Mouse (Mus musculus): ENCODE measurements around the gene Dlgap4. TPM values are rescaled to one million over a fixed set of nuclear protein-coding genes. Genes with fewer than 3 reads are reported as not detected.

Gene Dlgap4
- polyA plus RNA-seq, 1 experiment from 2014 or later, result 96.6 TPM

GRCm38 (mm10) chr2:156673881-156674669 is 60.6 kb downstream of the Dlgap4 start:
- no peak overlapping the region for H3K4me3 ChIP-seq (replicated peaks)
- H3K4me1 ChIP-seq, result no peaks in the 10 kb centered on the region
- WGBS, result 69% methylated on average over 8 of the region's 8 CpGs
- no peak for ATAC-seq (ENCODE audit: insufficient number of reproducible peaks, low FRiP score, low TSS enrichment, low read depth)
- H3K27ac ChIP-seq (replicated peaks), result no peak overlapping the region
- H3K27me3 ChIP-seq, result no peaks in the 10 kb centered on the region
- no peak overlapping the region for H3K4me2 ChIP-seq (replicated peaks)
- no peak overlapping the region for H3K9ac ChIP-seq
- no peaks in the 10 kb centered on the region for H3K9me3 ChIP-seq (replicated peaks)
- H3K36me3 ChIP-seq, result no peaks in the 10 kb centered on the region

- no peaks in the 10 kb centered on the region for H3K9me3 ChIP-seq (replicated peaks)
- no peak overlapping the region for H3K27ac ChIP-seq (replicated peaks)
- H3K9ac ChIP-seq, result no peak overlapping the region
- H3K4me2 ChIP-seq (replicated peaks), result no peak overlapping the region
- H3K27me3 ChIP-seq, result no peaks in the 10 kb centered on the region
- no peak overlapping the region for H3K4me3 ChIP-seq (replicated peaks)
- ATAC-seq (ENCODE audit: insufficient number of reproducible peaks, low FRiP score, low TSS enrichment, low read depth), result no peak
- WGBS, result 5% methylated on average over 6 of the region's 6 CpGs
- no peaks in the 10 kb centered on the region for H3K4me1 ChIP-seq
- no peaks in the 10 kb centered on the region for H3K36me3 ChIP-seq
These were observed 63.4 kb downstream of the Dlgap4 start for GRCm38 (mm10) chr2:156676885-156677284.

- no peak overlapping the region for H3K4me2 ChIP-seq (replicated peaks)
- H3K9me3 ChIP-seq (replicated peaks), result no peaks in the 10 kb centered on the region
- ATAC-seq (ENCODE audit: insufficient number of reproducible peaks, low FRiP score, low TSS enrichment, low read depth), result no peak
- no peaks in the 10 kb centered on the region for H3K36me3 ChIP-seq
- no peaks in the 10 kb centered on the region for H3K4me1 ChIP-seq
- 72% methylated on average over 4 of the region's 4 CpGs for WGBS
- H3K9ac ChIP-seq, result no peak overlapping the region
- H3K27ac ChIP-seq (replicated peaks), result no peak overlapping the region
- no peaks in the 10 kb centered on the region for H3K27me3 ChIP-seq
- no peak overlapping the region for H3K4me3 ChIP-seq (replicated peaks)
These were observed 64.6 kb downstream of the Dlgap4 start for GRCm38 (mm10) chr2:156678112-156678511.

- WGBS, result 46% methylated on average over 12 of the region's 12 CpGs
- no peak overlapping the region for H3K9ac ChIP-seq
- no peaks in the 10 kb centered on the region for H3K36me3 ChIP-seq
- no peak overlapping the region for H3K4me3 ChIP-seq (replicated peaks)
- H3K27me3 ChIP-seq, result no peaks in the 10 kb centered on the region
- H3K4me2 ChIP-seq (replicated peaks), result no peak overlapping the region
- H3K9me3 ChIP-seq (replicated peaks), result no peaks in the 10 kb centered on the region
- no peak for ATAC-seq (ENCODE audit: insufficient number of reproducible peaks, low FRiP score, low TSS enrichment, low read depth)
- H3K27ac ChIP-seq (replicated peaks), result no peak overlapping the region
- no peaks in the 10 kb centered on the region for H3K4me1 ChIP-seq
These were observed 69.5 kb downstream of the Dlgap4 start for GRCm38 (mm10) chr2:156682965-156683364.

- Histone ChIP-seq H3K27ac (replicated peaks) (no peak overlapping the region), H3K9ac (no peak overlapping the region), H3K4me2 (replicated peaks) (no peak overlapping the region), H3K9me3 (replicated peaks) (no peaks in the 10 kb centered on the region), H3K36me3 (no peaks in the 10 kb centered on the region), H3K27me3 (no peaks in the 10 kb centered on the region; the same call in 1 of the 2 replicates), H3K4me1 (no peaks in the 10 kb centered on the region), H3K4me3 (replicated peaks) (no peak overlapping the region)
- WGBS, result 66% methylated on average over 14 of the region's 14 CpGs
- no peak for ATAC-seq (ENCODE audit: insufficient number of reproducible peaks, low FRiP score, low TSS enrichment, low read depth)
These were observed 72.5 kb downstream of the Dlgap4 start for GRCm38 (mm10) chr2:156685999-156686398.

GRCm38 (mm10) chr2:156686754-156687153 is 73.2 kb downstream of the Dlgap4 start:
- no peaks in the 10 kb centered on the region for H3K4me1 ChIP-seq
- H3K9me3 ChIP-seq (replicated peaks), result no peaks in the 10 kb centered on the region
- H3K4me2 ChIP-seq (replicated peaks), result no peak overlapping the region
- no peaks in the 10 kb centered on the region; the same call in 1 of the 2 replicates for H3K27me3 ChIP-seq
- H3K4me3 ChIP-seq (replicated peaks), result no peak overlapping the region
- ATAC-seq (ENCODE audit: insufficient number of reproducible peaks, low FRiP score, low TSS enrichment, low read depth), result no peak
- no peak overlapping the region for H3K27ac ChIP-seq (replicated peaks)
- WGBS, result 82% methylated on average over 4 of the region's 4 CpGs
- H3K9ac ChIP-seq, result no peak overlapping the region
- H3K36me3 ChIP-seq, result no peaks in the 10 kb centered on the region

- H3K4me3 ChIP-seq (replicated peaks), result no peak overlapping the region
- H3K9ac ChIP-seq, result no peak overlapping the region
- no peak overlapping the region for H3K27ac ChIP-seq (replicated peaks)
- no peaks in the 10 kb centered on the region for H3K36me3 ChIP-seq
- no peak for ATAC-seq (ENCODE audit: insufficient number of reproducible peaks, low FRiP score, low TSS enrichment, low read depth)
- no peaks in the 10 kb centered on the region for H3K4me1 ChIP-seq
- H3K9me3 ChIP-seq (replicated peaks), result no peaks in the 10 kb centered on the region
- 11% methylated on average over 14 of the region's 14 CpGs for WGBS
- no peaks in the 10 kb centered on the region; the same call in 1 of the 2 replicates for H3K27me3 ChIP-seq
- no peak overlapping the region for H3K4me2 ChIP-seq (replicated peaks)
These were observed 75.1 kb downstream of the Dlgap4 start for GRCm38 (mm10) chr2:156688604-156689003.

- H3K4me3 ChIP-seq (replicated peaks), result no peak overlapping the region
- no peak overlapping the region for H3K27ac ChIP-seq (replicated peaks)
- ATAC-seq (ENCODE audit: insufficient number of reproducible peaks, low FRiP score, low TSS enrichment, low read depth), result no peak
- no peaks in the 10 kb centered on the region for H3K9me3 ChIP-seq (replicated peaks)
- 31% methylated on average over 2 of the region's 2 CpGs for WGBS
- H3K36me3 ChIP-seq, result no peaks in the 10 kb centered on the region
- no peaks in the 10 kb centered on the region; the same call in 1 of the 2 replicates for H3K27me3 ChIP-seq
- H3K4me1 ChIP-seq, result no peaks in the 10 kb centered on the region
- no peak overlapping the region for H3K4me2 ChIP-seq (replicated peaks)
- H3K9ac ChIP-seq, result no peak overlapping the region
These were observed 77.3 kb downstream of the Dlgap4 start for GRCm38 (mm10) chr2:156690833-156691232.

GRCm38 (mm10) chr2:156691746-156692145 is 78.2 kb downstream of the Dlgap4 start:
- WGBS, result 60% methylated on average over 9 of the region's 9 CpGs
- Histone ChIP-seq H3K4me2 (replicated peaks) (no peak overlapping the region), H3K4me1 (no peaks in the 10 kb centered on the region), H3K27me3 (no peaks in the 10 kb centered on the region; the same call in 1 of the 2 replicates), H3K4me3 (replicated peaks) (no peak overlapping the region), H3K27ac (replicated peaks) (no peak overlapping the region), H3K9me3 (replicated peaks) (no peaks in the 10 kb centered on the region), H3K36me3 (no peaks in the 10 kb centered on the region), H3K9ac (no peak overlapping the region)
- no peak for ATAC-seq (ENCODE audit: insufficient number of reproducible peaks, low FRiP score, low TSS enrichment, low read depth)

- 40% methylated on average over 11 of the region's 11 CpGs for WGBS
- Histone ChIP-seq H3K4me1 (0 out of 2 replicates have a peak, but pooled peaks cover 7% of the 10 kb centered on the region), H3K4me3 (replicated peaks) (no peak overlapping the region), H3K27me3 (no peaks in the 10 kb centered on the region; the same call in 1 of the 2 replicates), H3K27ac (replicated peaks) (no peak overlapping the region), H3K9me3 (replicated peaks) (no peaks in the 10 kb centered on the region), H3K36me3 (no peaks in the 10 kb centered on the region), H3K9ac (no peak overlapping the region), H3K4me2 (replicated peaks) (no peak overlapping the region)
- ATAC-seq (ENCODE audit: insufficient number of reproducible peaks, low FRiP score, low TSS enrichment, low read depth), result no peak
These were observed 79.8 kb downstream of the Dlgap4 start for GRCm38 (mm10) chr2:156693241-156693807.

- Histone ChIP-seq H3K4me3 (replicated peaks) (no peak overlapping the region), H3K9me3 (replicated peaks) (no peaks in the 10 kb centered on the region), H3K4me2 (replicated peaks) (no peak overlapping the region), H3K36me3 (no peaks in the 10 kb centered on the region), H3K27ac (replicated peaks) (no peak overlapping the region), H3K27me3 (no peaks in the 10 kb centered on the region), H3K9ac (no peak overlapping the region), H3K4me1 (0 out of 2 replicates have a peak, but pooled peaks cover 8% of the 10 kb centered on the region)
- 69% methylated on average over 8 of the region's 8 CpGs for whole genome bisulfite sequencing
- no peak for ATAC-seq (ENCODE audit: insufficient number of reproducible peaks, low FRiP score, low TSS enrichment, low read depth)
These were observed 83.8 kb downstream of the Dlgap4 start for GRCm38 (mm10) chr2:156697261-156697660.
